Mouse (Mus musculus) brain, embryonic 14.5 days (tissue): ENCODE measurements at regions not wholly inside any gene's neighbourhood (a gene's known extent, or its start where the extent isn't known, plus 50 kb on each side); places are given as distances from the start of the nearest gene placed in this dataset.

ENCODE experiments used
- CTCF ChIP-seq: fragments of 200-500 bp; IDR thresholded peaks from 2 replicates; pipeline ENCODE4 v1.5.1; 2012; ENCODE audit warnings: inconsistent platforms, mild to moderate bottlenecking, moderate library complexity, borderline replicate concordance; ENCODE audit not compliant: insufficient read depth, insufficient read length; ENCODE audit errors: extremely low read depth
- POLR2A ChIP-seq: fragments of 200-500 bp; IDR thresholded peaks from 2 replicates; pipeline ENCODE4 v1.6.1; 2012; ENCODE audit warnings: mild to moderate bottlenecking, inconsistent platforms, borderline replicate concordance; ENCODE audit not compliant: poor library complexity, insufficient read depth, insufficient read length, severe bottlenecking; ENCODE audit errors: extremely low read depth

DNA sequence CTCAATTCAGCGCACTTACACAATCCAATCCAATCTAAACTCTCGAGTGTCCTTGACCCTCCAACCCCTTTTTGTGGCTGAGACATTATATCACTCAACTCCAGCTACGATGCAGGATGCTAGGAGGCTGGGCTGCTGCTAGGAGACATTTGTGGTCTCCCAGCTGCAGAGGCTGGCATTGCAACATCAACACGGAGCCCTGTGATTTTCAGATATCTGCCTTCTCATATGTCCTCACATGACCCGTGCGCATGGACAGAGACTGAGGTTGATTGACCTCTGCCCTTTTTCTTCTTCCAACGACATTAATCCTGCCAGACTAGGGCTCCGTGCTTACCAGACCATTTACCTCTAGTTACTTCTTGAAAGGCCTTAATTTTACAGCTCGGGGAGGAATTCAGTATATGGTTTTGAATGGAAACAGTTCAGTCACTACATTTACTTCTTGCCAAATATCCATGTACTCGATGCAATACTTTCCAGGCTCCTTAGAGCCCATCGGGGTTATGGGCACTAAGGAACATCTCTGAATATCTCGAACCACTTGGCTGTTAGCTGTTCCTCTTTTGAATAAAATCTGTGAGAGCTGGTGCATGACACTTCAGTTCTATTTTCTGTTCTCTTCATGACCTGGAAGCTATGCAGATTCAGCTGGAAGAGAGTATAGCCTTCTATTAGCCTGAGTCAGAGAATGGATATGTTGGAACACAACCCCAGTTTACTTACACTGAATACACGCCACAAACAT lies 52.0 kb upstream of the Tlk1 start:
- TF ChIP-seq POLR2A (no peak), CTCF (no peak)
